Mouse (Mus musculus) liver, adult 2 months (tissue): ENCODE data around the gene Cntrob.

Experiments
- CTCF ChIP-seq: fragments of 200-500 bp; IDR thresholded peaks from 2 replicates; pipeline ENCODE4 v1.5.1; 2011; ENCODE audit warnings: low read depth, low read length, control low read depth
- POLR2A ChIP-seq: fragments of 200-500 bp; IDR thresholded peaks from 2 replicates; pipeline ENCODE4 v1.6.1; 2011; ENCODE audit warnings: low read length, control low read depth; ENCODE audit not compliant: insufficient read depth; ENCODE audit errors: extremely low read depth

DNA sequence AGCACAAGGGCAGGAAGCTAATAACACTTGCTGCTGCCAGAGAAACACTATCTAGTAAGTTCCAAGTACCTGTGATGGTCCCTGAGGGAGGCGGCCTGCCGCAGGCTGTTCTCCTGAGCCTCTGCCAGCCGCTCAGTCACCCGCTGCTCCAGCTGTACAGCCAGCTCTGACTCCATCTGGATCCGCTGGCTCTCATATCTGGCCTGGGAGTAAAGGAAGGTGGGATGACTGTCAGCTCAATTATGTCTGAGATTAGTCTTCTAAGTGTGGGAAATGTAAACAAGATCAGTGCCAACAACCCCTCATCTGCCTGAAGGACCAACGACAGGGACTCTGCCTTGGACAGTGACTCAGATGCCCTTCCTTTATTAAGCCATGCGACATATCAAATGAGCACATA is 12.3 kb downstream of the Cntrob start:
- TF ChIP-seq POLR2A, result no peak
- TF ChIP-seq CTCF, result no peak
